Mouse (Mus musculus): ENCODE measurements around the gene Gsdma2. TPM values are rescaled to one million over a fixed set of nuclear protein-coding genes. Genes with fewer than 3 reads are reported as not detected.
"Not testable (repeated sequence)": the region's sequence is repeated elsewhere in the genome, so short reads cannot be mapped to it uniquely, and the experiment has no call there.

Gene Gsdma2
- polyA plus RNA-seq, 1 experiment from 2014 or later = not detected

DNA sequence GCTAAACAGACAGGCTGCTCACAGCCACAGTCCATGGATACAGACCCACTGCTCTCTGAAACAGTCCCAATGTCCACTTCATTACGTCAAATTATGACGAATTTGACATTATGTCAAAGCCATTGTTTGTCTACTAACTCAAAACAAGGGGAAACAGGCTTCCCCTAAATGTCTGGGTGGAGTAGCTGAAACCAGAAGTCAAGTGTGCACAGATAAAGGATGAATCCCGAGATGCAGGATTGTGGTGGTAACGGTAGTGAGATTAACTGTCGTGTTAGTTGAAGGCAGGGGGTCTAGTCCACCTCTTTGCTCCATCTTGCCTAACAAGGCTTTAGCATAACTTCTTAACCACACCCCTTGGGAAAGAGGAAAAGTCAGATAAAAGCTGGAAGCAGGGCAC lies 25.9 kb downstream of the Gsdma2 start:
- Histone ChIP-seq H3K4me3 (no peak overlapping the region), H3K27ac (no peak overlapping the region), H3K27me3 (ENCODE audit: insufficient read depth, poor library complexity, severe bottlenecking) (peaks cover 40% of the 10 kb centered on the region), H3K4me1 (peaks cover 9% of the 10 kb centered on the region; the same call in 1 of the 2 replicates), H3K36me3 (no peaks in the 10 kb centered on the region), H3K9me3 (no peaks in the 10 kb centered on the region)
- WGBS = 71% methylated on average over 5 of the region's 5 CpGs
- no peak for DNase-seq (ENCODE audit: low spot score)

DNA sequence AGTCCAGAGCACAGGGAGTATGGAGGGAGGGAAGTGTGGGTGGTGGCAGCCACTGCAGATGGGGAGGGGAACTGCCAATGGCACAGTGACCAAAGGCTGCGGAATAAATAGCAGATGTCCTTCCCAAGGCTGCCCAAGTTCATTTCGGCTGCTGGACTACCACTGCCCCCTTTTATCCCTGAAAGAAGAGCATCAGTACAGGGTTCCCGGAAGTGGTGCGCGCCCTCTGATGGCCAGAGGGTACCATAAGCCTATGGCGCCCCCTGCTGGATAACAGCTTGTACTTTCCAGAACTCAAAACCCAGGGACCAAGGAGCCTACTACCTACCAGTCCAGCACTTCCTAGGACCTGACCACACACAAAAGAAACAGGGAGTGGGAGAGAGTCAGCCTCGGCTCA lies 26.6 kb downstream of the Gsdma2 start:
- WGBS = 3% methylated on average over 7 of the region's 7 CpGs
- not testable (repeated sequence) for DNase-seq (ENCODE audit: low spot score); H3K4me1 ChIP-seq; H3K27ac ChIP-seq; H3K9me3 ChIP-seq; H3K36me3 ChIP-seq; H3K4me3 ChIP-seq
- H3K27me3 ChIP-seq (ENCODE audit: insufficient read depth, poor library complexity, severe bottlenecking) = peaks cover 33% of the 10 kb centered on the region

DNA sequence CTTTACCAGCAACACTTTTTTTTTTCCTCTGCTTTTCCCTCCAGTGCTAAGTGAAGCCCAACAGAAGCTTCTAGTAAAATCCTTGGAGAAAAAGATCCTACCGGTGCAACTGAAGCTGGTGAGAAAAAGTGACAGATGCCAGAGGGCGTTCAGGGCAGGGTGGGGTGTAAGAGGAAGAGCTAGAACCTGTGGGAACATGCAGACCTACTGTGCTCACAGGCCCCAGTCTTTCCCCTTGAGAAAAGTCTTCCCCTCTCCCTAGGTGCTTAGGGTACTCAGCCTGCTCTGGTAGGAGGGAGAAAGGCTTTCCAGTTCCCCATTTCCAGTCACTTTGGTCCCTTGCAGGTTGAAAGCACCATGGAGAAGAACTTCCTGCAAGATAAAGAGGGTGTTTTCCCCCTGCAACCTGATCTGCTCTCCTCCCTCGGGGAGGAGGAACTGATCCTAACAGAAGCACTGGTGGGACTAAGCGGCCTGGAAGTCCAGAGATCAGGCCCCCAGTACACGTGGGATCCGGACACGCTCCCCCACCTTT lies 29.3 kb downstream of the Gsdma2 start:
- Histone ChIP-seq H3K9me3 (no peaks in the 10 kb centered on the region), H3K27me3 (ENCODE audit: insufficient read depth, poor library complexity, severe bottlenecking) (peaks cover 18% of the 10 kb centered on the region; the same call in 1 of the 2 replicates), H3K4me1 (peaks cover 9% of the 10 kb centered on the region; the same call in 1 of the 2 replicates), H3K36me3 (no peaks in the 10 kb centered on the region), H3K4me3 (no peak overlapping the region), H3K27ac (no peak overlapping the region)
- DNase-seq (ENCODE audit: low spot score) = no peak
- WGBS = 21% methylated on average over 7 of the region's 7 CpGs

DNA sequence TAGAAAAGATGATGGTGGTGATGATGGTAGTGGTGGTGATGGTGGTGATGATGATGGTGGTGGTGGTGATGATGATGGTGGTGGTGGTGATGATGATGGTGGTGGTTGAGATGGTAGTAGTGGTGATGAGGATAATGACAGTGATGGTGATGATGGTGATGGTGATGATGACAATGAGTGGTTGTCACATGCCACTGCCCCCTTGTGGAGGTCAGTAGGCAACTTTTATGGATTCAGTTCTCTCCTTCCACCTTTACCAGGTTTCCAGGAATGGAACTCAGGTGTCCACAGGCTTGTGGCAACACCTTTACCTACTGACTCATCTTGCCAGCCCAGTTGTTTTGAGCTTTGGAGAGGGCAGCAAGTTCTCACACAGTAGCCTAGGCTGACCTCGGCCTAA lies 33.5 kb downstream of the Gsdma2 start:
- WGBS = 92% methylated on average over 1 of the region's 1 CpGs
- no peak overlapping the region for H3K27ac ChIP-seq
- H3K4me3 ChIP-seq = no peak overlapping the region
- no peaks in the 10 kb centered on the region for H3K9me3 ChIP-seq
- H3K36me3 ChIP-seq = peaks cover 5% of the 10 kb centered on the region; the same call in 1 of the 2 replicates
- DNase-seq (ENCODE audit: low spot score) = no peak
- H3K4me1 ChIP-seq = peaks cover 19% of the 10 kb centered on the region
- H3K27me3 ChIP-seq (ENCODE audit: insufficient read depth, poor library complexity, severe bottlenecking) = no peaks in the 10 kb centered on the region

DNA sequence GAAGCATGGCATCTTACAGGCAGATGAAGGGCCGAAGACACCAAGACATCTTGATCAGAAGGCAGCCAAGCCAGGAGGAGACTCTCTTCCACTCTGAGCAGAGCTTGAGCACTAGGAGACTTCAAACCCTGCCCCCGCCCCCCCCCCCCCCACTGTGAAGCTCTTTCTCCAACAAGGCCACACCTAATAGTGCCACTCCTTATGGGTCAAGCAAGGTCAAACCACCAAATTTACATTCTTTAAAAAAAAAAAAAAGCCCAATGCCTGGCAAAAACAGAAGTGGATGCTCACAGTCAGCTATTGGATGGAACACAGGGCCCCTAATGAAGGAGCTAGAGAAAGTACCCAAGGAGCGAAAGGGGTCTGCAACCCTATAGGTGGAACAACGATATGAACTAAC lies 34.0 kb downstream of the Gsdma2 start:
- not testable (repeated sequence) for DNase-seq (ENCODE audit: low spot score); H3K27ac ChIP-seq; H3K27me3 ChIP-seq (ENCODE audit: insufficient read depth, poor library complexity, severe bottlenecking); H3K4me3 ChIP-seq; H3K9me3 ChIP-seq
- H3K4me1 ChIP-seq = peaks cover 19% of the 10 kb centered on the region
- H3K36me3 ChIP-seq = peaks cover 10% of the 10 kb centered on the region
- WGBS = 83% methylated on average over 4 of the region's 4 CpGs

DNA sequence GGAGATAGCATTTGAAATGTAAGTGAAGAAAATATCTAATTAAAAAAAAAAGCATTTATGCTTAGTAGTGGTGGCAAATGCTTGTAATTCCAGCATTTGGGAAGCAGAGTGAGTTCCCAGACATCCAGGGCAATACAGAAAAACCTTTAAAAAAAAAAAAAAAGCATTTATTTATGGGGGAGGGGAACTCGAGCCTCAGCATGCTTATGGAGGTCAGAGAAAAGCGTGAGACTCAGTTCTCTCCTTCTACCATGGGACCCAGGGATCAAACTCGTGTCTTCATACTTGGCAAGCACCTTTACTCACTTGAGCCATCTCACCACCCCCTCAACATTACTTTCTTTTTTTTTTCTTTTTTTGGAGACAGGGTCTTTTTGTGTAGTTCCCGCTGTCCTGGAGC lies 34.6 kb downstream of the Gsdma2 start:
- peaks cover 14% of the 10 kb centered on the region for H3K4me1 ChIP-seq
- no peaks in the 10 kb centered on the region for H3K27me3 ChIP-seq (ENCODE audit: insufficient read depth, poor library complexity, severe bottlenecking)
- no peaks in the 10 kb centered on the region for H3K9me3 ChIP-seq
- 79% methylated on average over 4 of the region's 4 CpGs for WGBS
- no peak overlapping the region for H3K27ac ChIP-seq
- peaks cover 16% of the 10 kb centered on the region for H3K36me3 ChIP-seq
- no peak for DNase-seq (ENCODE audit: low spot score)
- H3K4me3 ChIP-seq = no peak overlapping the region; the same call in 1 of the 2 replicates

DNA sequence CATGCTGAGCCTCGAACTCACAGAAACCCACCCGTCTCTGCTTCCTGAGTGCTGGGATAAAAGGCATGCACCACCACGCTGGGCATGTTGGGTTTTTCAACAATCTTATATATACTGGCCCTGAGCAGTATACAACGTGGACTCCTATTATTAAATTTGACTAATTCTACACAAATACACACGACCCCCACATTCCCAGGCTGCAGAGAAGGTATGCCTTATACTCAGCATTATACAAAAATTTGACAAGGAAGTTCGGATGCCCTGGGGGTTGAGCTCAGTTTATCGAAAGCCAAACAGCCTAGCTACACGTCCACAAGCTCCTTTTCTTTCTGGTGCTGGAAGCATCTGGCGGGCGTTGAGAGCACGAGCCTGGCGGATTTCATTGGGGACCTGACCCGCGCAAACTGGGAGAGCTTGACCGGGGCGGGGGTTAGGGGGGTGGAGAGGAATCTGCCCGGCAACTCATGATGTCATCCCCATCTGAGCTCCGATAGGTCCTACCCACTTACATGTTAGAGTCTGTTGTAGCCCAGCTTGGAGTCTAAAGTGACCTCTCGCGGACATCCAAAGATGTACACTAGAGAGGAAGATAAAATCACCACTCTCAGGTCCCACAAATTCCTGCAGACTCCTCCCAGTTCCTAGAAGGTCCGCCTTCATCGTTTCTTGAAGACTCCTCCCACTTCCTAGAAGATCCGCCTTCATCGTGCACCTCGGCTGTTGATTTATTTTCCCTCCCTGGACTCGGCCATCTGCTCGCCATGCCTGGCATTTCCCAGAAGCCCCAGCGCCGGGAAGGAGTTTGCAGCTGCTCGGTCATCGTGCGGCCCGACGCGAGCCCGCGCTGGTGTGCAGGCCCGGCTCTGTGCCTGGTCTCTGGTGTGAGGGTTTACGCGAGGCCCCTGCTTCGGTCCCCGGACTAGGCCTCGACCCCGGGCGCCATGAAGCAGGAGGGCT lies 35.5 kb downstream of the Gsdma2 start, which contains the start of gene Psmd3:
Gene Psmd3 (plus strand): TSS at position 769 of the 960 bp plus-strand sequence.
- 5% methylated on average over 45 of the region's 45 CpGs for WGBS
- peaks cover 25% of the 10 kb centered on the region for H3K36me3 ChIP-seq

DNA sequence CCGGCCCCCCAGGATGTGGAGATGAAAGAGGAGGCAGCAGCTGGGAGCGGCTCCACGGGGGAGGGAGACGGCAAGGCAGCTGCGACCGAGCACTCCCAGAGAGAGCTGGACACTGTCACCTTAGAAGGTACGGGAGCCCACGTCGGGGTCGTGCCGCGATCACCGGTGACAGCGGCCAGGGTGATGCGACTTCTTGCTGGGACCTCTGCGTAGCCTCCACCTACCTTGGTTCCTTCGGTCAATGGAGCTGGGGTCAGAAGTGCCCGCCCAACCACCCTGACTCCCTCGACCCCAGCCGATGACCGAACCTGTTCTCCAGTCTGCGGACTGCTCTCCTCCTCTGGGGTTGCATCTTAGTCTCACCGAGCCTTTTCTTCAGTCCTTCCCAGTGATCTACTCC lies 36.3 kb downstream of the Gsdma2 start:
- H3K36me3 ChIP-seq = peaks cover 32% of the 10 kb centered on the region
- no peaks in the 10 kb centered on the region for H3K9me3 ChIP-seq
- under 1% methylated on average over 23 of the region's 23 CpGs for WGBS
- no peaks in the 10 kb centered on the region for H3K27me3 ChIP-seq (ENCODE audit: insufficient read depth, poor library complexity, severe bottlenecking)
- H3K4me3 ChIP-seq = peak overlapping the region; percentile 100
- peaks cover 13% of the 10 kb centered on the region for H3K4me1 ChIP-seq
- H3K27ac ChIP-seq = peak overlapping the region; percentile 97
- DNase-seq (ENCODE audit: low spot score) = no peak

More for the DNA sequence above, 35.5 kb downstream of the Gsdma2 start, which contains the start of gene Psmd3:
- DNase-seq (ENCODE audit: low spot score) = peak; percentile 99
- no peaks in the 10 kb centered on the region for H3K27me3 ChIP-seq (ENCODE audit: insufficient read depth, poor library complexity, severe bottlenecking)
- peaks cover 13% of the 10 kb centered on the region for H3K4me1 ChIP-seq
- peak within 1 kb of the TSS; percentile 97 for H3K27ac ChIP-seq
- no peaks in the 10 kb centered on the region for H3K9me3 ChIP-seq
- peak within 1 kb of the TSS; percentile 100 for H3K4me3 ChIP-seq

DNA sequence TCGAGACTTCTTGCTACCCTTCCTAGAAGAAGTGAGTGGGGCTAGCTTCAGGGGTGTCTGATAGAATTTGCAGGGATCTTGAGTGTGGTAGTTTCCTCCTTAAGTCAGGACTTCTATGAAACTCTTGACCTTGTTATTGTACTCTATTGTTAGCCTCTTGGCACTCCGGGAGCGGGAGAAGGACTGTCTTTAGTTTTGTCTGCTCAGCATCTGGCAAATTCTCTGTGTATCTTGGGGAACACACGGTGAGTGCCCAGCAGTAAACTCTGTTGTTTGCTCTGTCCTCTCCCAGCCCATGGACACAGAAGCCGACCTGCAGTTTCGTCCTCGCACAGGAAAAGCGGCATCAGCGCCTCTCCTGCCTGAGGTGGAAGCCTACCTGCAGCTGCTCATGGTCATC lies 39.1 kb downstream of the Gsdma2 start:
- Histone ChIP-seq H3K27me3 (ENCODE audit: insufficient read depth, poor library complexity, severe bottlenecking) (no peaks in the 10 kb centered on the region), H3K27ac (no peak overlapping the region), H3K4me3 (no peak overlapping the region), H3K36me3 (peaks cover 56% of the 10 kb centered on the region), H3K4me1 (peaks cover 13% of the 10 kb centered on the region), H3K9me3 (no peaks in the 10 kb centered on the region)
- DNase-seq (ENCODE audit: low spot score) = no peak
- WGBS = 89% methylated on average over 9 of the region's 9 CpGs

DNA sequence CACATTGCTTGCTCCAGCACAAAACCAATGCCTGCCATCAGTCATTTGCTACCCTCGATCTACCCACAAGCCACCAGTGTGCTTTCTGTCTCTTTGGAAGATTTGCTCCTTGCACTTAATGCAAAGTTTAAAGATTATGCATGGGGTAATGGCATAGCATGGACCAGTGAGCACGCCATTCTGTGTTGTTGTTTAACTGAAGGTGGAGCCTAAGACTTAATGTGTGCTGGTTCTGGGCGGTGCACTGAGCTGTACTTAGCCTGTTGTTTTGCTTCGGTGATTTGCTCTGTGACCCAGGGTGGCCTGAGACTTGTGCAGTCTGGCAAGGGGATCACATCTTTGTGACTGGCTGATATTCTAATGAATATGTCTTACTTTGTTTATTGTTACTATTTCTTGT lies 40.4 kb downstream of the Gsdma2 start:
- Histone ChIP-seq H3K4me1 (peaks cover 8% of the 10 kb centered on the region), H3K4me3 (no peak overlapping the region), H3K9me3 (no peaks in the 10 kb centered on the region), H3K27ac (no peak overlapping the region), H3K36me3 (peaks cover 70% of the 10 kb centered on the region), H3K27me3 (ENCODE audit: insufficient read depth, poor library complexity, severe bottlenecking) (no peaks in the 10 kb centered on the region)
- no peak for DNase-seq (ENCODE audit: low spot score)
- 88% methylated on average over 4 of the region's 4 CpGs for WGBS

DNA sequence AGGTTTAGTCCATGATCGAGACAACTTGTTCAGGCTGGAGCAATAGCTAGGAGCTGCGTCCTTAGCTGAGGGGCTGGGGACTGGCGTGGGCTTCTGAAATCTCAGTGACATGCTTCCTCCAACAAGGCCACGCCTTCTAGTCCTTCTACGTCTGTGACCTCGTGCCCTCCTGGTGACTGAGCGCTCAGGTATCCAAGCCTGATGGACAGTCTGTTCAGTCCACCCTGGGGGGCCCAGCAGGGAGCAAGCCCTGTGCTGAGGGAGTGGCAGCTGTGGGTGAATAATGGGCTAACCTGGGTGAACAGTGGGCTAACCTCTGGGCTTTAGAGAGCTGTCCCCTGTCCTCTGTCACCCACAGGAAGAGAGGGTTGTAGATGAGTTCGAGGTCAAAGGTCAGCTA lies 41.5 kb downstream of the Gsdma2 start:
- H3K4me1 ChIP-seq = peaks cover 8% of the 10 kb centered on the region
- DNase-seq (ENCODE audit: low spot score) = no peak
- no peak overlapping the region for H3K27ac ChIP-seq
- no peaks in the 10 kb centered on the region for H3K27me3 ChIP-seq (ENCODE audit: insufficient read depth, poor library complexity, severe bottlenecking)
- H3K9me3 ChIP-seq = no peaks in the 10 kb centered on the region
- no peak overlapping the region for H3K4me3 ChIP-seq
- WGBS = 86% methylated on average over 8 of the region's 8 CpGs
- H3K36me3 ChIP-seq = peaks cover 80% of the 10 kb centered on the region

DNA sequence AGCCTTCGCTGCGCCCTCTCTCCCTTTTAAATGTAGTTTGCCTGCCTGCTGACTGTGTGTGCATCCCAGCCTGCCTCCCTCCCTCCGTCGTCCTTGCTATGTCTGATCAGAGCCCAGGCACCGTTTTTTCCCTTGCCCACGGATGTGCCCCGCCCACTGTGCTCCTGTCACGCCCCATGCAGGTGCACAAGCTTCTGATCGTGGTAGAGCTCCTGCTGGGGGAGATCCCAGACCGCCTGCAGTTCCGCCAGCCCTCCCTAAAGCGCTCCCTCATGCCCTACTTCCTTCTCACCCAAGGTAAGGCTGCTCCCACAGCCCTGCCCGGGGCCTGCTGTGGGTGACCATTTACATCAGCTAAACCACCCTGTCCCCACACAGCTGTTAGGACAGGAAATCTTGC lies 46.6 kb downstream of the Gsdma2 start:
- H3K36me3 ChIP-seq = peaks cover 86% of the 10 kb centered on the region
- 0 out of 2 replicates have a peak, but pooled peaks cover 5% of the 10 kb centered on the region for H3K4me1 ChIP-seq
- no peaks in the 10 kb centered on the region for H3K27me3 ChIP-seq (ENCODE audit: insufficient read depth, poor library complexity, severe bottlenecking)
- no peak overlapping the region for H3K27ac ChIP-seq
- 76% methylated on average over 13 of the region's 13 CpGs for WGBS
- no peak for DNase-seq (ENCODE audit: low spot score)
- H3K9me3 ChIP-seq = no peaks in the 10 kb centered on the region
- H3K4me3 ChIP-seq = no peak overlapping the region

DNA sequence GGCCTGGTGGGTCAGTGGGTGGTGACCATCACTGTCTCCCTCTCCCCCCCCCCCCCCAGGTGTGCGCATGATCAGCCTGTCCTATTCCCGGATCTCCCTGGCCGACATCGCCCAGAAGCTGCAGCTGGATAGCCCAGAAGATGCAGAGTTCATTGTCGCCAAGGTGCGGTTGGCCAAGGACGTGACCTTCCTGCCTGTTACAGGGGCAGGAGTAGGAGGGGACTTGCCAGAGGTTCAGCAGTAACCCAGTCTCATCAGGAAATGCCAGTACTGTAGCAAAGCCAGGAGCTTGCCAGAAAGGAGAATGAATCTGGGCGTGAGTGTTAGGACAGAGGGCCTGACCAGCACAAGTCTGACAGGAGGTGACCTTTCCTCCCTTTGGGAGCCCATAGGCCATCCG lies 47.2 kb downstream of the Gsdma2 start:
- 91% methylated on average over 9 of the region's 9 CpGs for WGBS
- peaks cover 82% of the 10 kb centered on the region for H3K36me3 ChIP-seq

More for the DNA sequence above, 47.2 kb downstream of the Gsdma2 start:
- DNase-seq (ENCODE audit: low spot score) = no peak
- no peak overlapping the region for H3K4me3 ChIP-seq
- H3K27ac ChIP-seq = no peak overlapping the region
- H3K27me3 ChIP-seq (ENCODE audit: insufficient read depth, poor library complexity, severe bottlenecking) = no peaks in the 10 kb centered on the region
- 0 out of 2 replicates have a peak, but pooled peaks cover 5% of the 10 kb centered on the region for H3K4me1 ChIP-seq
- H3K9me3 ChIP-seq = no peaks in the 10 kb centered on the region
